Mouse (Mus musculus): ENCODE measurements around the gene Gm49661.

- TF ChIP-seq CTCF (conservative IDR thresholded peaks at IDR 0.05; ENCODE audit: low read length): no peak
- no peak for TF ChIP-seq NANOG (IDR thresholded peaks at IDR 0.05; ENCODE audit: borderline replicate concordance, low read length)
These were observed 1.5 kb downstream of the Gm49661 start for GRCm38 (mm10) chr8:84967532-84968304.
